Mouse (Mus musculus): Measurements from ENCODE around the gene Pth2. TPM values are rescaled to one million over a fixed set of nuclear protein-coding genes. Genes with fewer than 3 reads are reported as not detected.
A peak's percentile ranks its signal among the peaks of the same experiment; 100 is the strongest.
"Not testable (repeated sequence)": the region's sequence is repeated elsewhere in the genome, so short reads cannot be mapped to it uniquely, and the experiment has no call there.

The Pth2 gene
- polyA plus RNA-seq, 1 experiment from 2014 or later = not detected

GRCm38 (mm10) chr7:45148534-45149098 is 32.2 kb upstream of the Pth2 start:
- Histone ChIP-seq H3K36me3 (ENCODE audit: control insufficient read depth, insufficient read depth, low read length) (peaks cover 3% of the 10 kb centered on the region), H3K27me3 (ENCODE audit: control insufficient read depth, insufficient read depth, low read length) (no peaks in the 10 kb centered on the region), H3K9me3 (replicated peaks; ENCODE audit: control insufficient read depth, low read length) (no peaks in the 10 kb centered on the region), H3K4me2 (no peak overlapping the region), H3K9ac (ENCODE audit: low read depth, low read length) (0 out of 2 replicates have a peak overlapping the region, but pooled peaks have one; percentile 1), H3K27ac (ENCODE audit: low read depth, low read length) (0 out of 2 replicates have a peak overlapping the region, but pooled peaks have one; percentile 15), H3K4me1 (ENCODE audit: control insufficient read depth, insufficient read depth, low read length) (peaks cover 3% of the 10 kb centered on the region; the same call in 1 of the 2 replicates), H3K4me3 (ENCODE audit: low read depth, low read length) (no peak overlapping the region)
- ATAC-seq (replicated peaks; ENCODE audit: insufficient number of reproducible peaks, low FRiP score, low TSS enrichment) = no peak
- 39% methylated on average over 4 of the region's 4 CpGs for WGBS (ENCODE audit: insufficient replicate concordance)

- Histone ChIP-seq H3K27me3 (ENCODE audit: control insufficient read depth, insufficient read depth, low read length) (no peaks in the 10 kb centered on the region), H3K36me3 (ENCODE audit: control insufficient read depth, insufficient read depth, low read length) (peaks cover 3% of the 10 kb centered on the region), H3K4me2 (no peak overlapping the region), H3K27ac (ENCODE audit: low read depth, low read length) (no peak overlapping the region), H3K4me3 (ENCODE audit: low read depth, low read length) (no peak overlapping the region), H3K4me1 (ENCODE audit: control insufficient read depth, insufficient read depth, low read length) (peaks cover 3% of the 10 kb centered on the region; the same call in 1 of the 2 replicates), H3K9ac (ENCODE audit: low read depth, low read length) (no peak overlapping the region), H3K9me3 (replicated peaks; ENCODE audit: control insufficient read depth, low read length) (no peaks in the 10 kb centered on the region)
- no peak for ATAC-seq (replicated peaks; ENCODE audit: insufficient number of reproducible peaks, low FRiP score, low TSS enrichment)
- 66% methylated on average over 6 of the region's 6 CpGs for WGBS (ENCODE audit: insufficient replicate concordance)
Observed at GRCm38 (mm10) chr7:45149545-45149944, 31.2 kb upstream of the Pth2 start.

- H3K36me3 ChIP-seq (ENCODE audit: control insufficient read depth, insufficient read depth, low read length) = peaks cover 2% of the 10 kb centered on the region
- no peak for ATAC-seq (replicated peaks; ENCODE audit: insufficient number of reproducible peaks, low FRiP score, low TSS enrichment)
- no peak overlapping the region for H3K9ac ChIP-seq (ENCODE audit: low read depth, low read length)
- no peaks in the 10 kb centered on the region for H3K27me3 ChIP-seq (ENCODE audit: control insufficient read depth, insufficient read depth, low read length)
- no peak overlapping the region for H3K4me3 ChIP-seq (ENCODE audit: low read depth, low read length)
- no peak overlapping the region for H3K27ac ChIP-seq (ENCODE audit: low read depth, low read length)
- no peak overlapping the region for H3K4me2 ChIP-seq
- peaks cover 3% of the 10 kb centered on the region for H3K4me1 ChIP-seq (ENCODE audit: control insufficient read depth, insufficient read depth, low read length)
- H3K9me3 ChIP-seq (replicated peaks; ENCODE audit: control insufficient read depth, low read length) = no peaks in the 10 kb centered on the region
- WGBS (ENCODE audit: insufficient replicate concordance) = 60% methylated on average over 4 of the region's 4 CpGs
Observed at GRCm38 (mm10) chr7:45150321-45150720, 30.5 kb upstream of the Pth2 start.

DNA sequence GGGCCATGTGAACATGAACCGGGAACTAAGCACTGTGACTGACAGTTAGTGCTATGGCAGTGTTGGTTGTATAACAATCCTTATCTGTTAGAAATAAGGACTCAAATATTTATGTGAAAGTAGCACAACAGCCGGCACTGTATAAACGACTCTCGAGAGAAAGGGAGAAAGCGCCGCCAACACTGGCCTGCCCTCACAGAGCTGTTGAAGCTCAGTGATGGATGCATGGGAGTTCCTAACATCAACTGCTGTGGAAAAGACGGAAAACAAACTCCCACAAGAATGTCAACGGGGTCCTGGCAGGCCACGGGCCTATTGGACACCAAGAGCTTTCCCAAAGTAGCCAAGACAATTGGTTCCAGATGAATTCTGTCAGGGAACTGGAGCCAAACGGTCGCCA is 29.5 kb upstream of the Pth2 start:
- no peak overlapping the region for H3K4me3 ChIP-seq (ENCODE audit: low read depth, low read length)
- no peak overlapping the region for H3K27ac ChIP-seq (ENCODE audit: low read depth, low read length)
- H3K4me2 ChIP-seq = no peak overlapping the region
- H3K4me1 ChIP-seq (ENCODE audit: control insufficient read depth, insufficient read depth, low read length) = peaks cover 3% of the 10 kb centered on the region
- H3K27me3 ChIP-seq (ENCODE audit: control insufficient read depth, insufficient read depth, low read length) = no peaks in the 10 kb centered on the region
- no peak for ATAC-seq (replicated peaks; ENCODE audit: insufficient number of reproducible peaks, low FRiP score, low TSS enrichment)
- H3K9ac ChIP-seq (ENCODE audit: low read depth, low read length) = no peak overlapping the region
- H3K9me3 ChIP-seq (replicated peaks; ENCODE audit: control insufficient read depth, low read length) = no peaks in the 10 kb centered on the region
- 53% methylated on average over 11 of the region's 11 CpGs for WGBS (ENCODE audit: insufficient replicate concordance)
- no peaks in the 10 kb centered on the region for H3K36me3 ChIP-seq (ENCODE audit: control insufficient read depth, insufficient read depth, low read length)

- WGBS (ENCODE audit: insufficient replicate concordance) = 85% methylated on average over 2 of the region's 2 CpGs
- H3K27me3 ChIP-seq (ENCODE audit: control insufficient read depth, insufficient read depth, low read length); H3K4me1 ChIP-seq (ENCODE audit: control insufficient read depth, insufficient read depth, low read length); ATAC-seq (replicated peaks; ENCODE audit: insufficient number of reproducible peaks, low FRiP score, low TSS enrichment); H3K9ac ChIP-seq (ENCODE audit: low read depth, low read length); H3K4me3 ChIP-seq (ENCODE audit: low read depth, low read length); H3K27ac ChIP-seq (ENCODE audit: low read depth, low read length); H3K9me3 ChIP-seq (replicated peaks; ENCODE audit: control insufficient read depth, low read length); H3K36me3 ChIP-seq (ENCODE audit: control insufficient read depth, insufficient read depth, low read length): not testable (repeated sequence)
- H3K4me2 ChIP-seq = peak overlapping the region; percentile 91
Observed at GRCm38 (mm10) chr7:45153052-45153451, 27.7 kb upstream of the Pth2 start.

GRCm38 (mm10) chr7:45153586-45153985 is 27.2 kb upstream of the Pth2 start:
- 0 out of 2 replicates have a peak, but pooled peaks cover 2% of the 10 kb centered on the region for H3K36me3 ChIP-seq (ENCODE audit: control insufficient read depth, insufficient read depth, low read length)
- peak overlapping the region; percentile 93 for H3K27ac ChIP-seq (ENCODE audit: low read depth, low read length)
- no peak for ATAC-seq (replicated peaks; ENCODE audit: insufficient number of reproducible peaks, low FRiP score, low TSS enrichment)
- H3K9ac ChIP-seq (ENCODE audit: low read depth, low read length) = peak overlapping the region; percentile 95
- no peaks in the 10 kb centered on the region for H3K9me3 ChIP-seq (replicated peaks; ENCODE audit: control insufficient read depth, low read length)
- no peaks in the 10 kb centered on the region for H3K27me3 ChIP-seq (ENCODE audit: control insufficient read depth, insufficient read depth, low read length)
- H3K4me2 ChIP-seq = peak overlapping the region; percentile 91
- H3K4me3 ChIP-seq (ENCODE audit: low read depth, low read length) = peak overlapping the region; percentile 74
- H3K4me1 ChIP-seq (ENCODE audit: control insufficient read depth, insufficient read depth, low read length) = peaks cover 3% of the 10 kb centered on the region
- 6% methylated on average over 5 of the region's 5 CpGs for WGBS (ENCODE audit: insufficient replicate concordance)

DNA sequence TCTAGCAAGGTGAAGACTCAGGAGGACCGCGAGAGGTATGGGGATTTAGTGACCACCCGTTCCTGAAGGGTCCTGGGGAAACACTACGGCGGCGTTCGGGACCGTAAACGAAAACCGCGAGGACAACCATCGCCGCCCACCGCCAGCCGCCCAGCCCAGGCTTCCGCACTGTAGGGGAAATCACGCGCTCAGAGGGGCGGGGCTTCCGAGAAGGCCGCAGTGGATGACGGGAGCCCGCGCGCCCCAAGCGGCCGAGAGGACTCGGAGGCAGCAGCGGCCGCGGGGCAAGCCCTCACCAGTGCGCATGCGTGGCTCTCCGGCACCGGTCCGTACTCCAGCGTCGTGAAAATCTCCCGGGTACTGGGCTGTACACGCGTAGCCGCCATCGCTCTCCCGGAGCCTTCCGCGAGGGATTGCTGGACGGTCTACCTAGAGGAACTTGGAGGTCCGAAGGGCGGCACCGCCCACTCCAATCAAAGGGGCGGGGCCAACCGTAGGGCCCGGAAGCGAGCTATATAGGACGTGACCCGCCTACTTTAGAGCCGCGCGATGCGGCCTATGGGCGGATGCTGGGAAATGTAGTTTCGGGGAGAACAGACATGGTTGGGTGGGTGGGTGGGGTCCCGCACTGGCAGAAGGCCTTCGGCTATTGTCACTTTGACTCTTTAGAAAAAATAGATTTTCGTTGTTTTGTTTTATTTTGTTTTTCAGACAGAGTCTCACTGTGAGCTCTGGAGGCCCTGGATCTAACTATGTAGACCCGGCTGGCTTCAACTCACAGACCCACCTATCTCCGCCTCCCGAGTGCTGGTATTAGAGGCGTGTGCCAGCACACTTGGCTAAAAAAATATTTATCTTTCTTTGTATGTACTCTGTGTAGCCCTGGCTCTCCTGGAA is 26.5 kb upstream of the Pth2 start, which contains the start of the genes Pih1d1 and Aldh16a1:
Gene Pih1d1, plus strand, starts transcription at position 208 of the 897 bp plus-strand sequence.
Gene Aldh16a1, minus strand, starts transcription at position 489 of the 897 bp plus-strand sequence.
- no peaks in the 10 kb centered on the region for H3K27me3 ChIP-seq (ENCODE audit: control insufficient read depth, insufficient read depth, low read length)
- 3% methylated on average over 69 of the region's 69 CpGs for WGBS (ENCODE audit: insufficient replicate concordance)

DNA sequence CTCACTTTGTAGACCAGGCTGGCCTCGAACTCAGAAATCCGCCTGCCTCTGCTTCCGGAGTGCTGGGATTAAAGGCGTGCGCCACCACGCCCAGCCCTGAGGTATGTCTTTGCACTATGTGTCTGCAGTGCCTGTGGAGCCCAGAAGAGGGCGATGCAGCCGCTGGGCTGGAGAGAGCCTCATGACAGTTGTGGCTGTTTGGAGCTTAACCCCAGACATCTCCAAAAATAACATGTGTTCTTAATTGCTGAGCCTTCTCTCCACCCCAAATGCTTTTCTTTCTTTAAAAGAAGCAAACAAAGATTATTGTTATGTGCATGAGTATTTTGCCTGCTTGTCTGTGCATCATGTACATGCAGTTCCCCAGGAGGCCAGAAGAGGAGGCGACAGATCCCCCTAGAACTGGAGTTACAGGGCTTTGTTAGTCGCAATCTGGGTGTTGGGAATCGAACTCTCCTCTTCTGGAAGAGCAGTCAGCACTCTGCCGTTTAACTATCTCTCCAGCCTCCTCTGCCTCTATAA is 25.7 kb upstream of the Pth2 start:
- Histone ChIP-seq H3K9ac (ENCODE audit: low read depth, low read length) (peak overlapping the region; percentile 34; the same call in 1 of the 2 replicates), H3K36me3 (ENCODE audit: control insufficient read depth, insufficient read depth, low read length) (peaks cover 6% of the 10 kb centered on the region; the same call in 1 of the 2 replicates), H3K4me1 (ENCODE audit: control insufficient read depth, insufficient read depth, low read length) (peaks cover 3% of the 10 kb centered on the region), H3K27me3 (ENCODE audit: control insufficient read depth, insufficient read depth, low read length) (no peaks in the 10 kb centered on the region), H3K9me3 (replicated peaks; ENCODE audit: control insufficient read depth, low read length) (no peaks in the 10 kb centered on the region), H3K4me2 (peak overlapping the region; percentile 91), H3K27ac (ENCODE audit: low read depth, low read length) (0 out of 2 replicates have a peak overlapping the region, but pooled peaks have one; percentile 15), H3K4me3 (ENCODE audit: low read depth, low read length) (peak overlapping the region; percentile 74)
- 69% methylated on average over 12 of the region's 12 CpGs for WGBS (ENCODE audit: insufficient replicate concordance)
- 0 out of 2 replicates have a peak, but pooled peaks have one; percentile 0 for ATAC-seq (replicated peaks; ENCODE audit: insufficient number of reproducible peaks, low FRiP score, low TSS enrichment)

More for the DNA sequence above, 26.5 kb upstream of the Pth2 start, which contains the start of the genes Pih1d1 and Aldh16a1:
- Histone ChIP-seq H3K4me3 (ENCODE audit: low read depth, low read length) (peak within 1 kb of the TSS; percentile 74), H3K27ac (ENCODE audit: low read depth, low read length) (peak within 1 kb of the TSS; percentile 93), H3K4me2 (peak within 1 kb of the TSS; percentile 91), H3K36me3 (ENCODE audit: control insufficient read depth, insufficient read depth, low read length) (peaks cover 6% of the 10 kb centered on the region; the same call in 1 of the 2 replicates), H3K9me3 (replicated peaks; ENCODE audit: control insufficient read depth, low read length) (no peaks in the 10 kb centered on the region), H3K4me1 (ENCODE audit: control insufficient read depth, insufficient read depth, low read length) (peaks cover 3% of the 10 kb centered on the region), H3K9ac (ENCODE audit: low read depth, low read length) (peak within 1 kb of the TSS; percentile 95)
- ATAC-seq (replicated peaks; ENCODE audit: insufficient number of reproducible peaks, low FRiP score, low TSS enrichment) = peak; percentile 93
